Mouse (Mus musculus) c-Kit-negative CD71-positive TER-119-positive erythroid progenitor cells, embryonic 14.5 days (primary cell): ENCODE measurements around the gene Hoxd12.

ENCODE experiments used
- DNase-seq: peaks from one replicate; pipeline ENCODE4 v3.0.0-alpha.2; 2013; ENCODE audit warnings: low read depth, low spot score

Hoxd12 gene

GRCm38 (mm10) chr2:74674881-74675665, at the start of gene Hoxd12:
Hoxd12 (plus strand) TSS chr2:74675013.
- no peak for DNase-seq

GRCm38 (mm10) chr2:74635412-74635811, 39.4 kb upstream of the Hoxd12 start:
- DNase-seq: no peak

- DNase-seq: no peak
Measured at GRCm38 (mm10) chr2:74642431-74642830, 32.4 kb upstream of the Hoxd12 start.

GRCm38 (mm10) chr2:74645631-74646030, 29.2 kb upstream of the Hoxd12 start:
- DNase-seq: no peak

- DNase-seq: no peak
Measured at GRCm38 (mm10) chr2:74647082-74647864, 27.5 kb upstream of the Hoxd12 start.

- no peak for DNase-seq
Measured at GRCm38 (mm10) chr2:74652996-74653340, 21.8 kb upstream of the Hoxd12 start.

GRCm38 (mm10) chr2:74653781-74654535, 20.9 kb upstream of the Hoxd12 start:
- no peak for DNase-seq

GRCm38 (mm10) chr2:74654743-74655419, 19.9 kb upstream of the Hoxd12 start:
- no peak for DNase-seq

- DNase-seq: no peak
Measured at GRCm38 (mm10) chr2:74655420-74655781, 19.4 kb upstream of the Hoxd12 start.

GRCm38 (mm10) chr2:74655821-74656631, 18.8 kb upstream of the Hoxd12 start:
- DNase-seq: no peak

GRCm38 (mm10) chr2:74656632-74657021, 18.2 kb upstream of the Hoxd12 start:
- no peak for DNase-seq

GRCm38 (mm10) chr2:74657251-74658023, 17.4 kb upstream of the Hoxd12 start:
- DNase-seq: no peak

GRCm38 (mm10) chr2:74658024-74658666, 16.7 kb upstream of the Hoxd12 start:
- DNase-seq: no peak

GRCm38 (mm10) chr2:74658667-74659371, 16.0 kb upstream of the Hoxd12 start:
- DNase-seq: no peak

GRCm38 (mm10) chr2:74659507-74660005, 15.3 kb upstream of the Hoxd12 start, which contains the start of gene Evx2:
Evx2 (minus strand) TSS chr2:74659557.
- DNase-seq: no peak

GRCm38 (mm10) chr2:74660421-74661375, 14.1 kb upstream of the Hoxd12 start:
- no peak for DNase-seq

GRCm38 (mm10) chr2:74661685-74662084, 13.1 kb upstream of the Hoxd12 start:
- DNase-seq: no peak
